Mouse (Mus musculus) ES-Bruce4 (cell line): ENCODE results near the gene Nup210l.

Experiments
- EP300 ChIP-seq: IDR thresholded peaks from 2 replicates; pipeline ENCODE4 v1.6.1; 2011; ENCODE audit warnings: low read depth, low read length; ENCODE audit not compliant: insufficient read depth
- POLR2A ChIP-seq: IDR thresholded peaks from one replicate; pipeline ENCODE4 v1.8.1; 2011; ENCODE audit warnings: low read length; ENCODE audit not compliant: insufficient read depth

GRCm38 (mm10) chr3:90253653-90254418 is 149.9 kb downstream of the Nup210l start, which contains the start of gene Crtc2:
- TF ChIP-seq POLR2A (no peak), EP300 (no peak)
